Mouse (Mus musculus): ENCODE measurements around the gene Mrpl39. TPM values are rescaled to one million over a fixed set of nuclear protein-coding genes. Genes with fewer than 3 reads are reported as not detected.

Mrpl39 gene
- polyA plus RNA-seq, 1 experiment from 2014 or later = 51.4 TPM

GRCm38 (mm10) chr16:84717618-84718248 is 17.8 kb downstream of the Mrpl39 start:
- peaks cover 12% of the 10 kb centered on the region for H3K36me3 ChIP-seq (ENCODE audit: control insufficient read depth, insufficient read depth, low read length)

GRCm38 (mm10) chr16:84716724-84717617 is 18.6 kb downstream of the Mrpl39 start:
- Histone ChIP-seq H3K36me3 (ENCODE audit: control insufficient read depth, insufficient read depth, low read length) (peaks cover 10% of the 10 kb centered on the region), H3K27me3 (ENCODE audit: control insufficient read depth, insufficient read depth, low read length) (no peaks in the 10 kb centered on the region), H3K9me3 (replicated peaks; ENCODE audit: control insufficient read depth, low read length) (no peaks in the 10 kb centered on the region), H3K27ac (ENCODE audit: low read depth, low read length) (no peak overlapping the region), H3K4me3 (ENCODE audit: low read depth, low read length) (no peak overlapping the region), H3K4me2 (no peak overlapping the region), H3K9ac (ENCODE audit: low read depth, low read length) (no peak overlapping the region), H3K4me1 (ENCODE audit: control insufficient read depth, insufficient read depth, low read length) (no peaks in the 10 kb centered on the region)
- ATAC-seq (replicated peaks; ENCODE audit: insufficient number of reproducible peaks, low FRiP score, low TSS enrichment) = no peak
- WGBS (ENCODE audit: insufficient replicate concordance) = 82% methylated on average over 13 of the region's 13 CpGs

More at GRCm38 (mm10) chr16:84717618-84718248, 17.8 kb downstream of the Mrpl39 start:
- Histone ChIP-seq H3K9ac (ENCODE audit: low read depth, low read length) (no peak overlapping the region), H3K27me3 (ENCODE audit: control insufficient read depth, insufficient read depth, low read length) (no peaks in the 10 kb centered on the region), H3K4me3 (ENCODE audit: low read depth, low read length) (no peak overlapping the region), H3K4me1 (ENCODE audit: control insufficient read depth, insufficient read depth, low read length) (no peaks in the 10 kb centered on the region), H3K4me2 (no peak overlapping the region), H3K9me3 (replicated peaks; ENCODE audit: control insufficient read depth, low read length) (no peaks in the 10 kb centered on the region), H3K27ac (ENCODE audit: low read depth, low read length) (no peak overlapping the region)
- ATAC-seq (replicated peaks; ENCODE audit: insufficient number of reproducible peaks, low FRiP score, low TSS enrichment) = no peak
- WGBS (ENCODE audit: insufficient replicate concordance) = 95% methylated on average over 10 of the region's 10 CpGs

- Histone ChIP-seq H3K4me2 (no peak overlapping the region), H3K9ac (ENCODE audit: low read depth, low read length) (no peak overlapping the region), H3K27me3 (ENCODE audit: control insufficient read depth, insufficient read depth, low read length) (no peaks in the 10 kb centered on the region), H3K4me1 (ENCODE audit: control insufficient read depth, insufficient read depth, low read length) (no peaks in the 10 kb centered on the region), H3K9me3 (replicated peaks; ENCODE audit: control insufficient read depth, low read length) (no peaks in the 10 kb centered on the region), H3K36me3 (ENCODE audit: control insufficient read depth, insufficient read depth, low read length) (0 out of 2 replicates have a peak, but pooled peaks cover 4% of the 10 kb centered on the region), H3K27ac (ENCODE audit: low read depth, low read length) (no peak overlapping the region), H3K4me3 (ENCODE audit: low read depth, low read length) (no peak overlapping the region)
- 78% methylated on average over 7 of the region's 7 CpGs for WGBS (ENCODE audit: insufficient replicate concordance)
- ATAC-seq (replicated peaks; ENCODE audit: insufficient number of reproducible peaks, low FRiP score, low TSS enrichment) = no peak
Measured at GRCm38 (mm10) chr16:84716197-84716596, 19.3 kb downstream of the Mrpl39 start.

- 92% methylated on average over 6 of the region's 6 CpGs for WGBS (ENCODE audit: insufficient replicate concordance)
Measured at GRCm38 (mm10) chr16:84714978-84715377, 20.6 kb downstream of the Mrpl39 start.

GRCm38 (mm10) chr16:84713926-84714325 is 21.6 kb downstream of the Mrpl39 start:
- no peaks in the 10 kb centered on the region for H3K9me3 ChIP-seq (replicated peaks; ENCODE audit: control insufficient read depth, low read length)
- H3K4me3 ChIP-seq (ENCODE audit: low read depth, low read length) = no peak overlapping the region
- no peak overlapping the region for H3K4me2 ChIP-seq
- no peaks in the 10 kb centered on the region for H3K4me1 ChIP-seq (ENCODE audit: control insufficient read depth, insufficient read depth, low read length)
- no peak overlapping the region for H3K9ac ChIP-seq (ENCODE audit: low read depth, low read length)
- 0 out of 2 replicates have a peak, but pooled peaks cover 2% of the 10 kb centered on the region for H3K36me3 ChIP-seq (ENCODE audit: control insufficient read depth, insufficient read depth, low read length)
- no peak overlapping the region for H3K27ac ChIP-seq (ENCODE audit: low read depth, low read length)
- H3K27me3 ChIP-seq (ENCODE audit: control insufficient read depth, insufficient read depth, low read length) = no peaks in the 10 kb centered on the region
- 86% methylated on average over 4 of the region's 4 CpGs for WGBS (ENCODE audit: insufficient replicate concordance)
- no peak for ATAC-seq (replicated peaks; ENCODE audit: insufficient number of reproducible peaks, low FRiP score, low TSS enrichment)

More at GRCm38 (mm10) chr16:84714978-84715377, 20.6 kb downstream of the Mrpl39 start:
- no peak overlapping the region for H3K27ac ChIP-seq (ENCODE audit: low read depth, low read length)
- H3K27me3 ChIP-seq (ENCODE audit: control insufficient read depth, insufficient read depth, low read length) = no peaks in the 10 kb centered on the region
- no peaks in the 10 kb centered on the region for H3K9me3 ChIP-seq (replicated peaks; ENCODE audit: control insufficient read depth, low read length)
- 0 out of 2 replicates have a peak, but pooled peaks cover 2% of the 10 kb centered on the region for H3K36me3 ChIP-seq (ENCODE audit: control insufficient read depth, insufficient read depth, low read length)
- no peak for ATAC-seq (replicated peaks; ENCODE audit: insufficient number of reproducible peaks, low FRiP score, low TSS enrichment)
- H3K9ac ChIP-seq (ENCODE audit: low read depth, low read length) = no peak overlapping the region
- H3K4me1 ChIP-seq (ENCODE audit: control insufficient read depth, insufficient read depth, low read length) = no peaks in the 10 kb centered on the region
- H3K4me2 ChIP-seq = no peak overlapping the region
- H3K4me3 ChIP-seq (ENCODE audit: low read depth, low read length) = no peak overlapping the region

GRCm38 (mm10) chr16:84713156-84713555 is 22.4 kb downstream of the Mrpl39 start:
- Histone ChIP-seq H3K9me3 (replicated peaks; ENCODE audit: control insufficient read depth, low read length) (no peaks in the 10 kb centered on the region), H3K4me1 (ENCODE audit: control insufficient read depth, insufficient read depth, low read length) (no peaks in the 10 kb centered on the region), H3K9ac (ENCODE audit: low read depth, low read length) (no peak overlapping the region), H3K4me2 (no peak overlapping the region), H3K27ac (ENCODE audit: low read depth, low read length) (no peak overlapping the region), H3K27me3 (ENCODE audit: control insufficient read depth, insufficient read depth, low read length) (no peaks in the 10 kb centered on the region), H3K4me3 (ENCODE audit: low read depth, low read length) (no peak overlapping the region), H3K36me3 (ENCODE audit: control insufficient read depth, insufficient read depth, low read length) (no peaks in the 10 kb centered on the region)
- 86% methylated on average over 4 of the region's 4 CpGs for WGBS (ENCODE audit: insufficient replicate concordance)
- ATAC-seq (replicated peaks; ENCODE audit: insufficient number of reproducible peaks, low FRiP score, low TSS enrichment) = no peak

- H3K4me3 ChIP-seq (ENCODE audit: low read depth, low read length) = no peak overlapping the region
- ATAC-seq (replicated peaks; ENCODE audit: insufficient number of reproducible peaks, low FRiP score, low TSS enrichment) = no peak
- no peak overlapping the region for H3K4me2 ChIP-seq
- H3K27ac ChIP-seq (ENCODE audit: low read depth, low read length) = no peak overlapping the region
- H3K9me3 ChIP-seq (replicated peaks; ENCODE audit: control insufficient read depth, low read length) = no peaks in the 10 kb centered on the region
- H3K4me1 ChIP-seq (ENCODE audit: control insufficient read depth, insufficient read depth, low read length) = no peaks in the 10 kb centered on the region
- H3K27me3 ChIP-seq (ENCODE audit: control insufficient read depth, insufficient read depth, low read length) = peaks cover 11% of the 10 kb centered on the region; the same call in 1 of the 2 replicates
- no peaks in the 10 kb centered on the region for H3K36me3 ChIP-seq (ENCODE audit: control insufficient read depth, insufficient read depth, low read length)
- no peak overlapping the region for H3K9ac ChIP-seq (ENCODE audit: low read depth, low read length)
- 61% methylated on average over 2 of the region's 2 CpGs for WGBS (ENCODE audit: insufficient replicate concordance)
Measured at GRCm38 (mm10) chr16:84708649-84709048, 26.9 kb downstream of the Mrpl39 start.

- H3K27me3 ChIP-seq (ENCODE audit: control insufficient read depth, insufficient read depth, low read length) = peaks cover 11% of the 10 kb centered on the region; the same call in 1 of the 2 replicates
- no peak overlapping the region for H3K27ac ChIP-seq (ENCODE audit: low read depth, low read length)
- H3K4me2 ChIP-seq = no peak overlapping the region
- no peaks in the 10 kb centered on the region for H3K9me3 ChIP-seq (replicated peaks; ENCODE audit: control insufficient read depth, low read length)
- no peak overlapping the region for H3K9ac ChIP-seq (ENCODE audit: low read depth, low read length)
- no peaks in the 10 kb centered on the region for H3K36me3 ChIP-seq (ENCODE audit: control insufficient read depth, insufficient read depth, low read length)
- ATAC-seq (replicated peaks; ENCODE audit: insufficient number of reproducible peaks, low FRiP score, low TSS enrichment) = no peak
- no peak overlapping the region for H3K4me3 ChIP-seq (ENCODE audit: low read depth, low read length)
- no peaks in the 10 kb centered on the region for H3K4me1 ChIP-seq (ENCODE audit: control insufficient read depth, insufficient read depth, low read length)
- WGBS (ENCODE audit: insufficient replicate concordance) = 67% methylated on average over 4 of the region's 4 CpGs
Measured at GRCm38 (mm10) chr16:84707802-84708201, 27.7 kb downstream of the Mrpl39 start.

All from heart, embryonic 11.5 days (tissue).